Mouse (Mus musculus): ENCODE data around the gene Zfp385b. TPM values are rescaled to one million over a fixed set of nuclear protein-coding genes. Genes with fewer than 3 reads are reported as not detected.

Gene Zfp385b
- 8.1 and 8.8 TPM in 2 replicates for polyA plus RNA-seq (2012; rRNA removed)

DNA sequence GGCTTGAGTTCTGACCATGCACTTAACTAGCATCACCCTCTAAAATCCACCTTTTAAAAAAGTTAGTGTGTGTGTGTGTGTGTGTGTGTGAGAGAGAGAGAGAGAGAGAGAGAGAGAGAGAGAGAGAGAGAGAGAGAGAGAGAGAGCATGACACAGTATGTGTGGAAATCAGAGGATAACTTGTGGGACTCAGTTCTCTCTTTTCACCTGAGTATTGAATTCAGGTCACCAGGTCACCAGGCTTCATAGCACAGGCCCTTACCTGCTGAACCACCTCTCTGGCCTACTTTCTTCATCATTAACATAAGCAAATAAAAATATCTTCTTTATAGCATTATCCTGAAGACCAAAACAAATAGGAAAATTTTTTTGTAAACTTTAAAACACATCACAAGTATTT lies at the start of gene Zfp385b:
Zfp385b (minus strand) TSS at position 101 of the 400 bp plus-strand sequence.
- TF ChIP-seq POLR2A (IDR thresholded peaks at IDR 0.05; ENCODE audit: control insufficient read depth, low read depth, low read length), result no peak
- TF ChIP-seq CTCF (IDR thresholded peaks at IDR 0.05; ENCODE audit: control insufficient read depth, insufficient read depth, insufficient replicate concordance, low read depth, low read length), result no peak
- Histone ChIP-seq H3K27ac (ENCODE audit: control insufficient read depth, insufficient read depth, low read depth, low read length) (no peak within 1 kb of the TSS), H3K4me1 (ENCODE audit: control insufficient read depth, insufficient read depth, low read length) (peaks cover 2% of the 10 kb centered on the region), H3K36me3 (ENCODE audit: control insufficient read depth, insufficient read depth, low read length) (no peaks in the 10 kb centered on the region), H3K4me3 (ENCODE audit: control insufficient read depth, low read depth, low read length) (no peak within 1 kb of the TSS), H3K27me3 (ENCODE audit: control insufficient read depth, insufficient read depth, low read length) (no peaks in the 10 kb centered on the region)

DNA sequence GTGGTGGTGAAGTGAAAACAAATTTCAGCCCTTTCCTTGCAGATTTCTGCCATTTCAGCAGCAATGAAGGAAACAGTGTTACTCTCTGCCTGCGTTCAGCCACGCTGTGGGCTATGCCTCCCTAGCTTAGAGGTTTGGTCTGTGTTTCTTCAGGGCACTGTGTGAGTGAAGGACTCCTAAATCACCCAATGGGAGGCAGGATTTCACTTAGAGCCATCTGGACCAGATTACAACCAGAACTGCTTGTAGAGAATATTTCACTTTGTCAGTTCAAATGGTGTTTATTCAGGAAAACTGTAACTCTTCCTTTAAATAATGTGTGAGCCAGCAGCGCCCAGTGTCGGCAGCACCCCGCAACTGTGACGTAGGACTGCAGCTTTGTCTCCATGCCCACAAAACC lies 44.5 kb upstream of the Zfp385b start:
- Histone ChIP-seq H3K4me3 (ENCODE audit: control insufficient read depth, low read depth, low read length) (peak overlapping the region; percentile 33; the same call in 1 of the 2 replicates), H3K4me1 (ENCODE audit: control insufficient read depth, insufficient read depth, low read length) (no peaks in the 10 kb centered on the region; the same call in 1 of the 2 replicates), H3K27ac (ENCODE audit: control insufficient read depth, insufficient read depth, low read depth, low read length) (no peak overlapping the region), H3K36me3 (ENCODE audit: control insufficient read depth, insufficient read depth, low read length) (no peaks in the 10 kb centered on the region), H3K27me3 (ENCODE audit: control insufficient read depth, insufficient read depth, low read length) (no peaks in the 10 kb centered on the region)
- TF ChIP-seq CTCF (IDR thresholded peaks at IDR 0.05; ENCODE audit: control insufficient read depth, insufficient read depth, insufficient replicate concordance, low read depth, low read length) (no peak), POLR2A (IDR thresholded peaks at IDR 0.05; ENCODE audit: control insufficient read depth, low read depth, low read length) (no peak)

DNA sequence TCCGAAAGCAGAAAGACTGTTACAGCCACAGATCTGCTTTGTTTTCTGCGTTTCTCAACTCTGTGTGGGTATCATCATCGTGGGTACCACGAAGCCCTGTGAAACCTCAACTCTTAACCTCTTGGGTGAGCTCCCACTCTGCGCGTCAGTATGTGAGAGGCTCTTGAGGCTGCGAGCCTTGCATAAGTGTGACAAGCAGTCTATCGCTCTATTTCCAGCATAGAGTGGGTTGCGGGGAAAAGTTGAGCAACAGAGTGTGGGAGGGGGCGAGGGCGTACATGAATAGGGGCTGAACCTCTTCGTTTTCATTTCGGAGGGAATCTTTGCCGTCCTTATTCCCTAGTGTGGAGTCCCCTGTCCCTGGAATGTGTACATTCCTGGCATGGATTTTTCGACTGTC lies 44.1 kb upstream of the Zfp385b start:
- no peaks in the 10 kb centered on the region for H3K27me3 ChIP-seq (ENCODE audit: control insufficient read depth, insufficient read depth, low read length)
- no peaks in the 10 kb centered on the region; the same call in 1 of the 2 replicates for H3K4me1 ChIP-seq (ENCODE audit: control insufficient read depth, insufficient read depth, low read length)
- TF ChIP-seq CTCF (IDR thresholded peaks at IDR 0.05; ENCODE audit: control insufficient read depth, insufficient read depth, insufficient replicate concordance, low read depth, low read length), result no peak
- TF ChIP-seq POLR2A (IDR thresholded peaks at IDR 0.05; ENCODE audit: control insufficient read depth, low read depth, low read length), result no peak
- peak overlapping the region; percentile 33 for H3K4me3 ChIP-seq (ENCODE audit: control insufficient read depth, low read depth, low read length)
- no peaks in the 10 kb centered on the region for H3K36me3 ChIP-seq (ENCODE audit: control insufficient read depth, insufficient read depth, low read length)
- no peak overlapping the region for H3K27ac ChIP-seq (ENCODE audit: control insufficient read depth, insufficient read depth, low read depth, low read length)

DNA sequence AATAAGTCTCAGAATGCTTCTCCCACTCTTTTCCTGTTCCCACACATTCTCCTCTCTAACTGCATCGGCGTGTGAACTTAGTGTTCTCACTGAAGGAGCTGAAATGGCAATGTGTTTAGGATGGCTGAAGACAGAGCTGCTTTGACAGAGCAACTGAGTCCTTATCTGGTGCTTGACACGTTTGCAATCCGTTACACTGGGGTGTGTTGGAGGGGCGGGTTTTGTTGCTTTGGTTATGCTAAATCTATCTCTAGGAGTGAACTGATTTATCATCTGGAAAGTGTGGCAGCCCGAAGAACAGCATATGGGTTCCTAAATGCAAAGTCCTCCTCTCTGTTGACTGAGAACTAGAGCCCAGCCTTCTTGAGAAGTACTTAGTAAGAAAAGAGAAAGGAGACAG lies 22.0 kb upstream of the Zfp385b start:
- no peak overlapping the region for H3K27ac ChIP-seq (ENCODE audit: control insufficient read depth, insufficient read depth, low read depth, low read length)

DNA sequence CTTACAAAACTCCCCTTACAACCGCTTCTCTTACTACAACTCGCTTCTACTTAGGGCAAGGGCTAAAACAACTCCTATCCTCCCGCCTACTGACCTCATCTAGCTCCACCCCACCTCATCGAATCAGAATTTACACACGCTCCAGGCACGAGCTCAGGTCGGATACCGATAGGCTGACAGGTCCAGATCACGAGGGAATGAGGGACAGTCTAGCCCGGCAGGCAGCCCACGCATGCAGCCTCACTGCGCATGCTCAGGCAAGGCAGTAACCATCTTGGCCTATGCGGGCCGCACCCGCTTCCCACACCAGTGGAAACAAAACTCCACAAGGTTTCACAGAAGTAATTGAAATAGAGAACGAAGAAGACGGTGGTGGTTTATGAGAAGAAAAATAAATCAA lies 20.1 kb upstream of the Zfp385b start:
- peak overlapping the region; percentile 60 for H3K4me3 ChIP-seq (ENCODE audit: control insufficient read depth, low read depth, low read length)
- no peaks in the 10 kb centered on the region for H3K27me3 ChIP-seq (ENCODE audit: control insufficient read depth, insufficient read depth, low read length)
- H3K36me3 ChIP-seq (ENCODE audit: control insufficient read depth, insufficient read depth, low read length), result no peaks in the 10 kb centered on the region
- peaks cover 4% of the 10 kb centered on the region for H3K4me1 ChIP-seq (ENCODE audit: control insufficient read depth, insufficient read depth, low read length)
- peak; percentile 72; the same call in 1 of the 2 replicates for TF ChIP-seq POLR2A (IDR thresholded peaks at IDR 0.05; ENCODE audit: control insufficient read depth, low read depth, low read length)
- TF ChIP-seq CTCF (IDR thresholded peaks at IDR 0.05; ENCODE audit: control insufficient read depth, insufficient read depth, insufficient replicate concordance, low read depth, low read length), result no peak
- H3K27ac ChIP-seq (ENCODE audit: control insufficient read depth, insufficient read depth, low read depth, low read length), result peak overlapping the region; percentile 50; the same call in 1 of the 2 replicates

More for the DNA sequence above, 22.0 kb upstream of the Zfp385b start:
- H3K36me3 ChIP-seq (ENCODE audit: control insufficient read depth, insufficient read depth, low read length), result no peaks in the 10 kb centered on the region
- H3K27me3 ChIP-seq (ENCODE audit: control insufficient read depth, insufficient read depth, low read length), result no peaks in the 10 kb centered on the region
- H3K4me1 ChIP-seq (ENCODE audit: control insufficient read depth, insufficient read depth, low read length), result peaks cover 4% of the 10 kb centered on the region
- TF ChIP-seq CTCF (IDR thresholded peaks at IDR 0.05; ENCODE audit: control insufficient read depth, insufficient read depth, insufficient replicate concordance, low read depth, low read length) (no peak), POLR2A (IDR thresholded peaks at IDR 0.05; ENCODE audit: control insufficient read depth, low read depth, low read length) (no peak)
- no peak overlapping the region for H3K4me3 ChIP-seq (ENCODE audit: control insufficient read depth, low read depth, low read length)

DNA sequence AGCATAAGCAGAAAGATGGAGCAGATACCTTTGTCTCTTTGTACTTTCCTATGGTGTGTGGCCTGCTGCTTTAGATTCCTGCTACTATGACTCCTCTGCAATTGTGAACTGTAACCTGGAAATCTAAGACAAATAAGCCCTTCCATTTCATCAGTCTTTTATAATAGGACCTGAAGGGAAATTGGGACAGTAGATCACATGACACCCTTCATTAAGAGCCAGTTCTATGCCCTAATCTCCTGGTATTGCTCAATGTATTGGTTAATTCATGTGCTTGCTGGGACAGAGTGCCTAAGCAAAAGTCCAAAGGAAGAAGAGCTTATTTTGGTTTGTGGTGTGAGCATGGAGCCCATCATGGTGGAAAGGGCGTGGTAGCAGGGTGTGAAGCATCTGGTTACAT lies 19.2 kb upstream of the Zfp385b start:
- Histone ChIP-seq H3K4me1 (ENCODE audit: control insufficient read depth, insufficient read depth, low read length) (peaks cover 4% of the 10 kb centered on the region), H3K4me3 (ENCODE audit: control insufficient read depth, low read depth, low read length) (no peak overlapping the region), H3K27me3 (ENCODE audit: control insufficient read depth, insufficient read depth, low read length) (no peaks in the 10 kb centered on the region), H3K27ac (ENCODE audit: control insufficient read depth, insufficient read depth, low read depth, low read length) (no peak overlapping the region), H3K36me3 (ENCODE audit: control insufficient read depth, insufficient read depth, low read length) (no peaks in the 10 kb centered on the region)
- TF ChIP-seq CTCF (IDR thresholded peaks at IDR 0.05; ENCODE audit: control insufficient read depth, insufficient read depth, insufficient replicate concordance, low read depth, low read length) (no peak), POLR2A (IDR thresholded peaks at IDR 0.05; ENCODE audit: control insufficient read depth, low read depth, low read length) (no peak)

DNA sequence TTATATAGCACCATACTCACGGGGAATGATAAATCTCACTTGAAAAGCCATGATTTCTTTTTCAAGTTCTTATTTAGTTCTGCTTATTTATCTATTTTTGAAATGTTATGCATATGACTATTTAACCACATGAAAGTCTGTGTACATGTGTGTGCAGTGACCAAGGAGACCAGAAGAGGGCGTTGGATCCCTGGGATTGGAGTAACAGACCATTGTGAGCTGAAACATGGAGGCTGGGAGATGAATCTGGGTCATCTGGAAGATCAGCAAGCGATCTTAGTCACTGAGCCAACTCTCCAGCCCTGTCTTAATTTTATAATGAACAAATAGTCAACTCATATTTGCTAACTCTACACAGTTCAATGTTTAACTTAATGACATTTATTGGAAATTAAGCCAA lies 16.3 kb upstream of the Zfp385b start:
- Histone ChIP-seq H3K27me3 (ENCODE audit: control insufficient read depth, insufficient read depth, low read length) (no peaks in the 10 kb centered on the region), H3K4me3 (ENCODE audit: control insufficient read depth, low read depth, low read length) (no peak overlapping the region), H3K27ac (ENCODE audit: control insufficient read depth, insufficient read depth, low read depth, low read length) (no peak overlapping the region), H3K36me3 (ENCODE audit: control insufficient read depth, insufficient read depth, low read length) (no peaks in the 10 kb centered on the region), H3K4me1 (ENCODE audit: control insufficient read depth, insufficient read depth, low read length) (peaks cover 4% of the 10 kb centered on the region)
- TF ChIP-seq POLR2A (IDR thresholded peaks at IDR 0.05; ENCODE audit: control insufficient read depth, low read depth, low read length) (no peak), CTCF (IDR thresholded peaks at IDR 0.05; ENCODE audit: control insufficient read depth, insufficient read depth, insufficient replicate concordance, low read depth, low read length) (no peak)
